Mouse (Mus musculus): ENCODE data around the gene Rps6ka5. TPM values are rescaled to one million over a fixed set of nuclear protein-coding genes. Genes with fewer than 3 reads are reported as not detected.

Rps6ka5 gene
- total RNA-seq (2023): 21.1 TPM

GRCm38 (mm10) chr12:100726651-100727050 lies at the start of gene Rps6ka5:
Gene Rps6ka5 (minus strand): TSS chr12:100726983.

DNA sequence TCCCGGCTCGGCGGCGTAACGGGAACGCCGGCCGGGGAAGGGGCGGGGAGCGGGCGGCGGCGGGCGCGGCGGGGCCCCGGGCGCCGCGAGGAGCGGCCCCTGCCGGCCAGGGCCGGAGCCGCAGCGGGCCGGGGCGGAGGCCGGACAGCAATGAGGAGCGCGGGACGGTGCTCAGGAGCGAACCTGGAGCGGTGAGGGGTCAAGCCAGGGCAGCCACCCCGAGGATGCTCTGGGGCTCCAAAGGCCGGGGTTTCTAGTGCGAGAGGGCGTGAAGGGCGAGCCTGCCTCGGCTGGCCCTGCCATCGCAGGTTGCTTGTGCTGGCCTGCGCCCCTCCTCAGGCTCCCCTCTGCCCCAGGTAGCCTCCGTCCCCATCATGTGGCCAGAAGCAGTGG lies 206.0 kb downstream of the Rps6ka5 start, which contains the start of gene Ttc7b:
TSS of gene Ttc7b (minus strand) at position 33 of the 393 bp plus-strand sequence.

Other genes starting within 250 kb of the Rps6ka5 start
- gene Ttc7b, start 206.2 kb downstream of the Rps6ka5 start, total RNA-seq (2023): 32.8 TPM
- gene Dglucy, start 52.1 kb upstream of the Rps6ka5 start, total RNA-seq (2023): 16.0 TPM
- 54.7 TPM for gene Gpr68, start 181.2 kb upstream of the Rps6ka5 start, total RNA-seq (2023)

All from CD4-positive naive resting alpha-beta T cell, adult 57 days (primary cell).